ENCODE assay signal across 8 mouse cellular contexts in genomic region chr17:35919864-35920301, GRCm38 (mm10). TPM values are rescaled to one million over a fixed set of nuclear protein-coding genes. Genes with fewer than 3 reads are reported as not detected.
DNase-seq lines count a peak whose midpoint lies in the region.

No protein-coding gene starts in this region.

- DNase-seq in cerebellum, postnatal 10 days, result peak; percentile 52 to 63
- DNase-seq in cerebellum, adult 11 months, result no peak
- DNase-seq in 3T3-L1 (ENCODE audit: low read depth, low spot score) (peak; percentile 34), liver (peak; percentile 84)
- DNase-seq in spleen, postnatal 36 days (ENCODE audit: low spot score in 2 of 2), result peak; percentile 48 to 73
- no peak for DNase-seq in layer of hippocampus, adult 9-10 months (ENCODE audit: low spot score)
- no peak for DNase-seq in thymus, postnatal 10 days (ENCODE audit: low spot score in 2 of 2)

- peak overlapping the region; percentile 73 for H3K4me3 ChIP-seq in erythroblast, embryonic 14.5 days (replicated peaks)

- peaks cover 64% of the 10 kb centered on the region for H3K4me1 ChIP-seq in erythroblast, embryonic 14.5 days (ENCODE audit: control insufficient read depth)

- H3K9me3 ChIP-seq in erythroblast, embryonic 14.5 days (ENCODE audit: control insufficient read depth, low read length), result no peaks in the 10 kb centered on the region

- H3K36me3 ChIP-seq in erythroblast, embryonic 14.5 days (ENCODE audit: control insufficient read depth), result peaks cover 68% of the 10 kb centered on the region

- no peaks in the 10 kb centered on the region for H3K27me3 ChIP-seq in erythroblast, embryonic 14.5 days (ENCODE audit: control insufficient read depth)

RNA-seq across cellular contexts. Expression of gene Ppp1r10, which starts 3.6 kb away (rescaled TPM):
- polyA plus RNA-seq in erythroblast, embryonic 14.5 days (2012), result 5.4 and 6.3 TPM in 2 replicates

RNA-seq across cellular contexts. Expression of gene Mrps18b, which starts 3.7 kb away (rescaled TPM):
- 0.45 and 0.85 TPM in 2 replicates for polyA plus RNA-seq in erythroblast, embryonic 14.5 days (2012)

RNA-seq across cellular contexts. Expression of gene Atat1, which starts 10.0 kb away (rescaled TPM):
- 1.1 and 1.6 TPM in 2 replicates for polyA plus RNA-seq in erythroblast, embryonic 14.5 days (2012)

RNA-seq across cellular contexts. Expression of gene 2310061I04Rik, which starts 22.7 kb away (rescaled TPM):
- polyA plus RNA-seq in erythroblast, embryonic 14.5 days (2012), result 6.9 and 7.1 TPM in 2 replicates

RNA-seq across cellular contexts. Expression of gene Dhx16, which starts 40.3 kb away (rescaled TPM):
- polyA plus RNA-seq in erythroblast, embryonic 14.5 days (2012), result 5.0 and 5.2 TPM in 2 replicates

Comparison
In these comparisons a context has a peak if more than half of its experiments do, and no peak if none do; other contexts are left out.
1. DNase-seq: peak in cerebellum, postnatal 10 days (2 of 2), 3T3-L1 (single experiment), liver (single experiment) and spleen, postnatal 36 days (2 of 2); none in cerebellum, adult 11 months (single experiment), layer of hippocampus, adult 9-10 months (single experiment) and thymus, postnatal 10 days (0 of 2).